Mouse (Mus musculus) neutrophil, adult 65 days (primary cell): Measurements from ENCODE around the gene 5430402E10Rik. TPM values are rescaled to one million over a fixed set of nuclear protein-coding genes. Genes with fewer than 3 reads are reported as not detected.

Experiments
- total RNA-seq: library from RNA; stranded (reverse); gene quantifications from 2 replicates; pipeline ENCODE4 v1.2.4, GENCODE M21; 2023

The 5430402E10Rik gene
- not detected in 2 replicates for total RNA-seq

GRCm38 (mm10) chrX:77924962-77925361, at the start of gene 5430402E10Rik:
TSS of gene 5430402E10Rik (minus strand) at chrX:77925062.

Other genes starting within 250 kb of the 5430402E10Rik start
- gene Prkx, start 128.8 kb downstream of the 5430402E10Rik start, total RNA-seq: 34.0 and 37.6 TPM in 2 replicates
- not detected in 2 replicates for gene Pbsn, start 71.4 kb downstream of the 5430402E10Rik start, total RNA-seq
- not detected in 2 replicates for gene Gm14744, start 60.3 kb downstream of the 5430402E10Rik start, total RNA-seq
- not detected in 2 replicates for gene Obp1a, start 166.3 kb upstream of the 5430402E10Rik start, total RNA-seq
- gene Gm5938, start 200.4 kb upstream of the 5430402E10Rik start, total RNA-seq: not detected in 2 replicates